In the genomic region with DNA sequence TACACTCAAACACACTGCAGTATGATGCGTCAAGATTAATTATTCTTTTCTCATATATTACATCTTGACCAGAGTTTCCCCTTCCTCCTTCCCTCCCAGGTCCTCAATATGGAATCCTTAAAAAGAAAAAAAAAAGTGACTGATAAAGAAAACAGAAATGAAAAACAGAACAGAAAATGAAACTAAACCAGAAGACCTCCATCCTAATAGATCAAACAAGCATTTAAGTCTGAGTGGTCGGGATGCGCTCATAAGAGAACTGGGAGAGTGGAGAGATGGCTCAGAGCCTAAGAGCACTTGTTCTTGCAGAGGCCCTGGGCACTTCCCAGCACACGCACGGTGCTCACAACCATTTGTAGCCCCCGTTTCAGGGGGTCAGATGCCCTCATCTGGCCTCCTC, we compare ENCODE assay signal across 25 mouse cellular contexts. TPM values are rescaled to one million over a fixed set of nuclear protein-coding genes. Genes with fewer than 3 reads are reported as not detected.
"Had no signal": no experiment of that assay in that cellular context is flagged by ENCODE, and none has a peak within 500 bp of the region (broad histone marks: within the 10 kb centered on the region; RNA-seq: fewer than 3 reads in every experiment).

No protein-coding gene starts in this region.

- H3K4me3 ChIP-seq: kidney, embryonic 15.5 days; limb, embryonic 10.5 days; limb, embryonic 13.5 days; liver, embryonic 12.5 days; liver, embryonic 15.5 days; lung, embryonic 15.5 days; midbrain, embryonic 10.5 days; midbrain, embryonic 15.5 days; neural tube, embryonic 12.5 days; neural tube, embryonic 15.5 days; stomach, embryonic 15.5 days had no signal

- H3K36me3 ChIP-seq: kidney, embryonic 15.5 days; limb, embryonic 10.5 days; limb, embryonic 13.5 days; liver, embryonic 12.5 days; liver, embryonic 15.5 days; lung, embryonic 15.5 days; midbrain, embryonic 10.5 days; midbrain, embryonic 15.5 days; neural tube, embryonic 12.5 days; neural tube, embryonic 15.5 days; stomach, embryonic 15.5 days had no signal

- H3K9me3 ChIP-seq: kidney, embryonic 15.5 days; limb, embryonic 10.5 days; limb, embryonic 13.5 days; liver, embryonic 12.5 days; liver, embryonic 15.5 days; lung, embryonic 15.5 days; midbrain, embryonic 10.5 days; midbrain, embryonic 15.5 days; neural tube, embryonic 12.5 days; neural tube, embryonic 15.5 days; stomach, embryonic 15.5 days had no signal

- ATAC-seq: liver, embryonic 12.5 days; midbrain, embryonic 15.5 days had no signal

- H3K4me2 ChIP-seq: kidney, embryonic 15.5 days; limb, embryonic 13.5 days; liver, embryonic 12.5 days; liver, embryonic 15.5 days; lung, embryonic 15.5 days; midbrain, embryonic 15.5 days; neural tube, embryonic 12.5 days; neural tube, embryonic 15.5 days; stomach, embryonic 15.5 days had no signal

- H3K4me1 ChIP-seq: kidney, embryonic 15.5 days; limb, embryonic 10.5 days; limb, embryonic 13.5 days; liver, embryonic 12.5 days; liver, embryonic 15.5 days; lung, embryonic 15.5 days; midbrain, embryonic 15.5 days; neural tube, embryonic 12.5 days; neural tube, embryonic 15.5 days; stomach, embryonic 15.5 days had no signal

- H3K27me3 ChIP-seq: kidney, embryonic 15.5 days; limb, embryonic 13.5 days; liver, embryonic 12.5 days; liver, embryonic 15.5 days; lung, embryonic 15.5 days; midbrain, embryonic 15.5 days; neural tube, embryonic 12.5 days; neural tube, embryonic 15.5 days; stomach, embryonic 15.5 days had no signal

- H3K9ac ChIP-seq: kidney, embryonic 15.5 days; limb, embryonic 13.5 days; liver, embryonic 12.5 days; liver, embryonic 15.5 days; lung, embryonic 15.5 days; midbrain, embryonic 15.5 days; neural tube, embryonic 12.5 days; neural tube, embryonic 15.5 days; stomach, embryonic 15.5 days had no signal

- H3K27ac ChIP-seq: kidney, embryonic 15.5 days; limb, embryonic 10.5 days; limb, embryonic 13.5 days; liver, embryonic 12.5 days; liver, embryonic 15.5 days; lung, embryonic 15.5 days; midbrain, embryonic 10.5 days; midbrain, embryonic 15.5 days; neural tube, embryonic 12.5 days; neural tube, embryonic 15.5 days; stomach, embryonic 15.5 days had no signal

- DNase-seq: kidney, adult 11 months; kidney, adult 8-10 months; kidney, postnatal 10 days; kidney, postnatal 36 days; layer of hippocampus, postnatal 36 days; liver; lung, adult 18-20 months; lung, postnatal 10 days; lung, postnatal 36 days; right cerebral cortex, adult 18-20 months; right cerebral cortex, postnatal 14 days; right cerebral cortex, postnatal 4 days; thymus, postnatal 25 days had no signal

RNA-seq across cellular contexts. Expression of a gene that starts 28.5 kb away (rescaled TPM):
- polyA plus RNA-seq: limb, embryonic 10.5 days; limb, embryonic 13.5 days; liver, embryonic 12.5 days; liver, embryonic 15.5 days; midbrain, embryonic 10.5 days; stomach, embryonic 15.5 days; thymus, postnatal 0 days had no signal
